Mouse (Mus musculus): Measurements from ENCODE around the gene Rfx2.

Rfx2 gene

GRCm38 (mm10) chr17:56754271-56755185 lies 76.3 kb downstream of the Rfx2 start:
- peak; percentile 37 for DNase-seq (ENCODE audit: low spot score)

DNA sequence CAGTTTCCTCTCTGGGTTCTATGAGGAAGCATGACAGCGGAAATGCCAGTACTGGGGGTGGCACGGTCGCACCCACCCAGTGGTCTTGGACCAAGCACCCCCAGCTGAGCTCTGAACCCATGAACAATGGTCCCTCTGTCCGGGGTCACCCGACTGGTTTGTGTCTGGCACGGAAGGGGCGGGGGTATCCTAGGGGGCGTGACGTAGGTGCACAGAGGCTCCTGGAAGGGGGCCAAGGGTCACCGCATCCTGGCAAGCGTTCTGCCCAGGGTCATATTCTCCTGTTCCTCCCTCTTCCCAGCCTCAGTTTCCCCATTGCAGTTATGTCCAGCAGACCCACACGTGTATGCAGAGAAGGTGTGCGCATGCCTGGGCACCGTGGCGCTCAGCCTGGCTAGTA lies 77.4 kb downstream of the Rfx2 start:
- no peak for DNase-seq (ENCODE audit: low spot score)

- peak; percentile 77 for DNase-seq (ENCODE audit: low spot score)
Observed at GRCm38 (mm10) chr17:56751404-56752072, 79.3 kb downstream of the Rfx2 start.

DNA sequence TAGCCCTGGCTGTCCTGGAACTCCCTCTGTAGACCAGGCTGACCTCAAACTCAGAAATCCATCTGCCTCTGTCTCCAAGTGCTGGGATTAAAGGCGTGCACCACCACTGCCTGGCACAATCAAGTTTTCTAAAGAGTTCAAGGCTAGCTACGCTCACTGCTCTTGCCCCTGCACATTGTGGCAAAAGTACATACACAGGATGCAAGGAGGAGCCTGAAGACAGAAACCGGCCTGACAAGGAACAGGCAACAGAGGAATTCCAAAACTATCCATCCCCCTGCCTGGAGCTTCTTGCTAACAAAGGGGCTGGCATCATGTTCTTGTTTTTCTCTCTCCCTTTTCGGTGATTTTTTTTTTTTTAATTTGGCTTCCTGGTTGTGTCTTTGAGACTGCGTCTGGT lies 86.6 kb downstream of the Rfx2 start:
- no peak for DNase-seq (ENCODE audit: low spot score)

DNA sequence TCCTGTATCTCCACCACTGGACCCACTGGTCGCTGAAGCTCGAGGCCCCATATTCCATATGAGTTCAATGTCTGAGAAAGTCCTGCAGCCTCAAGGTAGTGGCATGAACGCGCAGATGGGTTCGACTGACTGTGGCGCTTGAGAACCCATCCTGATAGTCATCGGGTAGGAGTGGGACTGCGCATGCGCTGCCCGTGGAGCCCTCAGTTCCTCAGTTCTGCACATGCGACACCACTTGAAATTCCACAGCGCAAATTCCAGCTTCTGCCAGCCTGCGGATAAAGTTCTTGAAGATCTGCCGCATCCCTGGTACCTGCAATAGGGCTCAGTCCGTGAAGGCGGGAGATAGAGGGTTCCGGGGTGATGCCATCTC lies 90.0 kb downstream of the Rfx2 start:
- no peak for DNase-seq (ENCODE audit: low spot score)

- no peak for DNase-seq (ENCODE audit: low spot score)
Observed at GRCm38 (mm10) chr17:56740118-56740787, 90.6 kb downstream of the Rfx2 start.

GRCm38 (mm10) chr17:56738221-56738620 lies 92.6 kb downstream of the Rfx2 start:
- no peak for DNase-seq (ENCODE audit: low spot score)

DNA sequence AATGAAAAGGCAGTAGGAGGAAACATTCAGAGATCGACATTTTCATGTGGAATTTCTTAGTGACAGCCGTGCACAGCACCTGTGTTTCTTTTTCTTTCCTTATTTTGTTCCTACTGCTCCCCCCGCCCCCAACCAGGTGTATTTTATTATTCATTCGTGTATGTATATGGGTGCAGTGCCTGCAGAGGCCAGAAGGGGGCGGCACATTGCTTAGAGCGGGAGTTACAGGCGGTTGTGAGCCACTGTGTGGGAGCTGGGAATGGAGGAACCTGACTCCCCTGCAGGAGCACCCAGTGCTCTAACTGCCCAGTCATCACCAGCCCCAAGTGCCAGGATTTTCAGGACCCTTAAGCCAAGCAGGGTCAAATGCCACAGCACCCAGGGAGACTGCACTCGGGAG lies 94.3 kb downstream of the Rfx2 start:
- DNase-seq (ENCODE audit: low spot score): no peak

DNA sequence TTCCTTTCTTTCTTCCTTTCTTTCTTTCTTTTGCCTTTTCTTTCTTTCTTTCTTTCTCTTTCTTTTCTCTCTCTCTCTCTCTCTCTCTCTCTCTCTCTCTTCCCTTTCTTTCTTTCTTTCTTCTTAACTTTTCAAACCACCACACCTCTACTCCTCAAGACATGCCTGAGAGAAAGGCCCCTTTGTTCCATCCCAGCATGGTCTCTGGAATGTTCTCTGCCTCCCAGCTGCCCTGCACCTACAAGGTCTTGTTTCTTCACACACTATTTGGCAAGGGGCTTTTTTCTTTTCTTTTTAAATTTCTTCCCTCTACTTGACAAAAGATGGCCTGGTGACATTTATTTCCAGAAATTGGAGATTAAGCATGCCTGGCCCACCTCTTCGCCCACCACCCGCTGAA lies 101.2 kb downstream of the Rfx2 start:
- DNase-seq (ENCODE audit: low spot score): no peak

DNA sequence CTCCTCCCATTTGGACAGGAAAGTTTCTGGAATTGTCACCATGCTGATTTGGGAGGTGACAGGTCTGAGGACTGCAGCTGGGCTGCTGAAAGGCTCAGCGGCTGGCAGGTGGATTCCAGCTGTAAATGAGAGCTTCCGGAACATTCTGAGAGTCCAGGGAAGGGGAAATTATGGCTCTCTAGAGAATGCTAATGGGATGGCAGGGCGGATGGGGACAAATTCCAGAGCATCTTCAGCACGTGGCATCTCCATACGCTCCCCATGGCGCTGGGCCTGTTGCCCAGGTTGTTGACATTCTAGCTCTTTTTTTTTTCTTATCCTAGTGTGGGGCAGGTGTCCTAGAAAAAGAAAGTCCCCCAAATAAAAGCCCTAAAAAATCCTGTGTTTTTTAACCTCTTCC lies 101.7 kb downstream of the Rfx2 start:
- DNase-seq (ENCODE audit: low spot score): no peak

DNA sequence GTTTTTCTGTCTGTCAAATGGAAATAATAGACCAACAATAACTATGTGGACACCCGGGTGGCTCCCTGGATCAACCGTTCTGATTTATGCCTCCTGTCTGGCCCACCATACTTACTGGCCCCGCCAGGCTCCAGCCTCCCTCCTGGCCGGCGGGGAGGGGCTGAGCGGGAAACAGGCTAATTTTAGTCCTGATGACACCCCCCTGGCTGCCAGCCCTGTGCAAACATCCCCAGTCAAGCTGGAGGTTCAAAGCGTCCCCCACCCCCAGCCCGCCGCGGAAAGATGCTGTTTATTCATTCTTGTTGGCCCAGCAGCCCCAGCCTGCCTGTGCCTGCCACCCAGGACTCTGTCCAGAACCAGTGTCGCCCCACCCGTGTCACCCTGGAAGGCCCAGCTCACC lies 102.7 kb downstream of the Rfx2 start:
- no peak for DNase-seq (ENCODE audit: low spot score)

DNA sequence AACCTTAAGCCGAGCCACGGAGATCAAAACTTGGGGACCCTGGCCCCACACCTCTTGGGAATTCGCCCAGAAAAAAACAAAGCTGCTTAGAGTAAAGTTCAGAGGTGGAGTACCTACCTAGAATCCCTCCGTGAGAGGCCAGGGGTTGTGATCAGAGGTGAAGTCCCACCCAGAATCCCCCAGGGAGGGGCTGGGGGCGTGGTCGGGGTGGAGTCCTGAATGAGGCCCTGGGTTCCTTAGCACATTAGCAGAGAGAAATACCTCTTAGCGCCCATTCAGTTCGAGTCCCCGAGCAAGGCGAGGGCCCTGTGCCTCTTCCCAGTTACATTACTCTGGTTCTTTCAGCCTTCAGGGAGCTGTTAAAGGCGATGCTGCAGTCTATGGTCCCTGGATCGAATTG lies 103.2 kb downstream of the Rfx2 start:
- no peak for DNase-seq (ENCODE audit: low spot score)

DNA sequence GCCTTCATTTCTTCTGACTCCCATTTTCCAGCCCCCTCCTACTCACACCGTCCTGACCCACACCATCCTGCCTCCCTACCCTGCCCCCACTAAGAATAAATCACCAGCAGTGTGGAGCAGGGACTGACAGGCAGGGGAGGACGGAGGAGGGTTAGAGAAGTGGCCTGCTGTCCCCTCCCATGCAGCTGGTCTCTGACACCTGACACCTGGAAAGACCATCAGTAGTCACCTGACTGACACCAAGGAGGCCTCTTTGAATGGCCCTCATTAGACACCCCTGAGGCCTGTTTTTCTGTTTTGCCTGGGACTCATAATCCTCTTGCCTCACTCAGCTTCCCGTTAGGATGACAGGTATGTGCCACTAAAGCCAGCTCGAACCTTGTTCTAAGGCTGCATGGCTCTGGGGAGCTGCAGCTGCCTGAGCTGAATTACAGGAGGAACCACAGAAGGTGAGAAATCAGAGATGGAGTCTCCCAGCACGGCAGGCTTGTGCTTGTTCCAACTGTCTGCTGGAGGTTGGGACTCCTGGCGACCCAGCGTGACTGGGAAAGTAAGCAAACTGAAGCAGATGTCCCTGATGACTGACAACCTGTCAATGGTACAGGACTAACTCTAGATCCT lies 103.7 kb downstream of the Rfx2 start:
- peak; percentile 62 for DNase-seq (ENCODE audit: low spot score)

Measured in embryo, embryonic 10 days (tissue).